Mouse (Mus musculus): ENCODE results near the gene Kank1. TPM values are rescaled to one million over a fixed set of nuclear protein-coding genes. Genes with fewer than 3 reads are reported as not detected.

Gene Kank1
- polyA plus RNA-seq, 1 experiment: not detected

DNA sequence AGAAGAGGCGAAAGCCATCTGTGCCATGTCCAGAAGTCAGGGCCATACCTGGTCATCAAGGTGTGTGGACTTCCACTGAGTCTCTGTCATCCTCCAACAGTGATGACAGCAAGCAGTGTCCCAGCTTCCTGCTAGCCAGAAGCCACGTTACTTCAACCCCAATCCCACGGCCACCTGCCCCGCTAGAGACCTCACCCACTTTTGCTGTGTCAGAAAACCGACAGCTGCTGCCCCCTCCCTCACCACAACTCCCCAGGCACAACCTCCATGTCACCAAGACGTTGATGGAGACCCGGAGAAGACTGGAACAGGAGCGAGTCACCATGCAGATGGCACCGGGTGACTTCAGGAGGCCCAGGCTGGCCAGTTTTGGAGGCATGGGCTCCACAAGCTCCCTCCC, 172.5 kb downstream of the Kank1 start:
- Histone ChIP-seq H3K4me1 (ENCODE audit: control insufficient read depth) (no peaks in the 10 kb centered on the region), H3K27me3 (ENCODE audit: control insufficient read depth) (peaks cover 21% of the 10 kb centered on the region), H3K9me3 (ENCODE audit: control insufficient read depth, low read length) (no peaks in the 10 kb centered on the region), H3K36me3 (ENCODE audit: control insufficient read depth) (peaks cover 7% of the 10 kb centered on the region; the same call in 1 of the 2 replicates), H3K4me3 (replicated peaks) (no peak overlapping the region)
- TF ChIP-seq GATA1 (IDR thresholded peaks at IDR 0.05; ENCODE audit: low read length) (no peak), TAL1 (IDR thresholded peaks at IDR 0.05; ENCODE audit: low read length) (no peak)

GRCm38 (mm10) chr19:25411353-25411752, 174.6 kb downstream of the Kank1 start:
- no peaks in the 10 kb centered on the region for H3K9me3 ChIP-seq (ENCODE audit: control insufficient read depth, low read length)

GRCm38 (mm10) chr19:25415448-25415847, 178.7 kb downstream of the Kank1 start:
- no peak for TF ChIP-seq GATA1 (IDR thresholded peaks at IDR 0.05; ENCODE audit: low read length)
- TF ChIP-seq TAL1 (IDR thresholded peaks at IDR 0.05; ENCODE audit: low read length): no peak
- peaks cover 7% of the 10 kb centered on the region; the same call in 1 of the 2 replicates for H3K36me3 ChIP-seq (ENCODE audit: control insufficient read depth)
- no peak overlapping the region for H3K4me3 ChIP-seq (replicated peaks)
- no peaks in the 10 kb centered on the region for H3K4me1 ChIP-seq (ENCODE audit: control insufficient read depth)
- no peaks in the 10 kb centered on the region for H3K27me3 ChIP-seq (ENCODE audit: control insufficient read depth)
- no peaks in the 10 kb centered on the region for H3K9me3 ChIP-seq (ENCODE audit: control insufficient read depth, low read length)

More at GRCm38 (mm10) chr19:25411353-25411752, 174.6 kb downstream of the Kank1 start:
- TF ChIP-seq GATA1 (IDR thresholded peaks at IDR 0.05; ENCODE audit: low read length): no peak
- TF ChIP-seq TAL1 (IDR thresholded peaks at IDR 0.05; ENCODE audit: low read length): no peak
- Histone ChIP-seq H3K36me3 (ENCODE audit: control insufficient read depth) (peaks cover 7% of the 10 kb centered on the region; the same call in 1 of the 2 replicates), H3K4me1 (ENCODE audit: control insufficient read depth) (no peaks in the 10 kb centered on the region), H3K27me3 (ENCODE audit: control insufficient read depth) (peaks cover 13% of the 10 kb centered on the region), H3K4me3 (replicated peaks) (no peak overlapping the region)

DNA sequence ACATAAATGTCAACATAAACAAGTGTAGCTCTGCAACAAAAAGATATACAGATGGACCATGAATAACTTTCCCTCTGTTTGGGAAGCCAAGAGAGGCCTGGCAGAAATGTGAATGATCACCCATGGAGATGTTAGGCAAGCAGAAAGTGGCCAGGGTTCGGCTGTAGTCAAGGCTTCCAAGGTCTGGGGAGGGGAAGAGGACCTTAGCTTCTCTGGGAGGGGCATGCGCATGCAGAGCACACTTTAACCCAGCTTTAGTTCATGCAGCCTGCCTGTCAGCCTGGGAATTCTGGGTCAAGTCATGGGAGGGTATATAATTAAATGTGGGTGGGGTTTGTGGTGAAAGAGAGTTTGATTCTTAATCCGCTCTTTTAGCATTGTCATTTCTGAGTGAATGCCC, 180.9 kb downstream of the Kank1 start:
- Histone ChIP-seq H3K4me3 (replicated peaks) (no peak overlapping the region), H3K4me1 (ENCODE audit: control insufficient read depth) (no peaks in the 10 kb centered on the region), H3K9me3 (ENCODE audit: control insufficient read depth, low read length) (no peaks in the 10 kb centered on the region), H3K27me3 (ENCODE audit: control insufficient read depth) (no peaks in the 10 kb centered on the region), H3K36me3 (ENCODE audit: control insufficient read depth) (no peaks in the 10 kb centered on the region; the same call in 1 of the 2 replicates)
- TF ChIP-seq GATA1 (IDR thresholded peaks at IDR 0.05; ENCODE audit: low read length): no peak
- no peak for TF ChIP-seq TAL1 (IDR thresholded peaks at IDR 0.05; ENCODE audit: low read length)

DNA sequence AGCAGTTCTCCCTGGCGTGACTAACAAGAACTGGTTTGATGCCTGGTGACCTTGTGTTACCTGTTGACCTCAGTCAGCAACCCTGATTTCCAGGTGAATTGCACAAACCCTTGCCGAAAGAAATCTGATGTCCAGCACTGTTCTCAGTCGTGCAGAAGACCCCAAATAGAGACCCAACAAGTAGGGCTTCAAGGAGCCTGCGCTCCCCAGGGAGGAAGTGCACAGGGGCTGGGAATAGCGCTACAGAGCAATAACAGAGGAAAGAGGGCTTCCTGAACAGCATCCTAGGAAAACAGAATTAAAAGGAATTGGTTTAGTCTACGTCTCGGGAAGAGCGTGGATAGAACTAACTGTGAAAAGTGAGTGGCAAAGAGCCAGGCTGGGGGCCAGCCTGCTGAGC, 183.2 kb downstream of the Kank1 start:
- no peak overlapping the region for H3K4me3 ChIP-seq (replicated peaks)
- no peaks in the 10 kb centered on the region for H3K4me1 ChIP-seq (ENCODE audit: control insufficient read depth)
- H3K27me3 ChIP-seq (ENCODE audit: control insufficient read depth): no peaks in the 10 kb centered on the region
- H3K9me3 ChIP-seq (ENCODE audit: control insufficient read depth, low read length): no peaks in the 10 kb centered on the region
- TF ChIP-seq GATA1 (IDR thresholded peaks at IDR 0.05; ENCODE audit: low read length): no peak
- no peak for TF ChIP-seq TAL1 (IDR thresholded peaks at IDR 0.05; ENCODE audit: low read length)
- H3K36me3 ChIP-seq (ENCODE audit: control insufficient read depth): peaks cover 2% of the 10 kb centered on the region; the same call in 1 of the 2 replicates

DNA sequence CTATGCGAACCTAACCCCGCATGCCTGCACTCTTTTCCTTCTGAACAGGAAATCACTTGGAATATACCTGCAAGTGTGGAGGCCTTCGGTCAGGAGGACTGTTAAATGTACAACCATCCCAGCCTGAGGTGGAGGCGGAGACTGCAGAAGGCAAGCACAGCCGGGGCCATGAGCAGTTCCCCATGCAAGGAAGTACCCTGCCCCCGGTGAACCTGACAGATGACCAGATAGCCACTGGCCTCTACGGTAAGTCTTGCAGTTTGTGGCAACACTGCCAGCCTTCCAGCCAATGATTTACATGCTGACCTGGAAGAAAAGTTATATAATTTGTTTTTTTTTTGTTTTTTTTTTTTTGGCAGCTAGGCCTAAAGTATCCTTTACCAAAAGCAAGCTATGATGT, 185.3 kb downstream of the Kank1 start:
- Histone ChIP-seq H3K9me3 (ENCODE audit: control insufficient read depth, low read length) (no peaks in the 10 kb centered on the region), H3K4me3 (replicated peaks) (no peak overlapping the region), H3K36me3 (ENCODE audit: control insufficient read depth) (peaks cover 6% of the 10 kb centered on the region; the same call in 1 of the 2 replicates), H3K4me1 (ENCODE audit: control insufficient read depth) (no peaks in the 10 kb centered on the region), H3K27me3 (ENCODE audit: control insufficient read depth) (no peaks in the 10 kb centered on the region)
- TF ChIP-seq TAL1 (IDR thresholded peaks at IDR 0.05; ENCODE audit: low read length) (no peak), GATA1 (IDR thresholded peaks at IDR 0.05; ENCODE audit: low read length) (no peak)

DNA sequence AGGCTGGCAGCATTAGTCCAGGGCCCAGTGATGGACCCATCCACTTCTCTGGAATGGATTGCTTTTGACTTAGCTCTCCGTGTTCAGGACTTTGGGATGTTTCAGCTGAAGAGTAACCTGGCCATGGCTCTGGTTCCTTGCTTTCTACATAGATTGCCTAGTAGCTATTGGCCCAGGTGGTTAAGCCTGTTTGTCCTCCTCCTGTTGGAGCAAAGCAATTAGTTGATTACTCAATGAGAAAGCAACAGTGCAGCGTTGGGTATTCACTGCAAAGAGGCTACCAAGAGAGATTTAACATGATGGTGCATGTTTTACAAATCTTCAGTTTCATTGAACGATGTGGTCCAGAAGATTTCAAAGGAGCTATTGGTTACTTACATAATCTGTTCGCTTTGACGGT, 186.6 kb downstream of the Kank1 start:
- H3K36me3 ChIP-seq (ENCODE audit: control insufficient read depth): peaks cover 7% of the 10 kb centered on the region; the same call in 1 of the 2 replicates
- no peak overlapping the region for H3K4me3 ChIP-seq (replicated peaks)
- no peaks in the 10 kb centered on the region for H3K4me1 ChIP-seq (ENCODE audit: control insufficient read depth)
- H3K9me3 ChIP-seq (ENCODE audit: control insufficient read depth, low read length): no peaks in the 10 kb centered on the region
- no peak for TF ChIP-seq TAL1 (IDR thresholded peaks at IDR 0.05; ENCODE audit: low read length)
- no peak for TF ChIP-seq GATA1 (IDR thresholded peaks at IDR 0.05; ENCODE audit: low read length)
- no peaks in the 10 kb centered on the region for H3K27me3 ChIP-seq (ENCODE audit: control insufficient read depth)

DNA sequence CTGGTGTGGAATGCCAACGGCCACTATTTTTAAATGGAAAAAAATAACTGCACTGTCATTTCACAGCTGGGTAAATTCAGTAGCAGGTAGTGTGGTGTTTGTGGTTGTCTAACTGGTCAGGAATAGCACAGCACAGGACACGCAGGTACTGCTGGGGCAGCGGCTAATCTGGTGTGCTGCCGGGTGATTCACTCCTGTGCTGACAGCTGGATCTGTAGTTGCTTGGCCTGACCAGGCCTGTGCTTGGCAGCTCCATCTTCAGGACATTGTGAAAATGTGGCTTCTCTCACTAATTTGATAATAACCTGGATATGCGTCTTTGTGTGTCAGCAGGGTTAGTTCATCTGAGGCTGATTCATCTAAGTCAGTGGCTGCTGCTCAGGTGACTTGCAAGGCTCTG, 189.7 kb downstream of the Kank1 start:
- H3K4me3 ChIP-seq (replicated peaks): no peak overlapping the region
- H3K36me3 ChIP-seq (ENCODE audit: control insufficient read depth): peaks cover 13% of the 10 kb centered on the region; the same call in 1 of the 2 replicates
- no peaks in the 10 kb centered on the region for H3K9me3 ChIP-seq (ENCODE audit: control insufficient read depth, low read length)

GRCm38 (mm10) chr19:25427886-25428285, 191.1 kb downstream of the Kank1 start:
- Histone ChIP-seq H3K4me3 (replicated peaks) (no peak overlapping the region), H3K36me3 (ENCODE audit: control insufficient read depth) (peaks cover 13% of the 10 kb centered on the region; the same call in 1 of the 2 replicates), H3K4me1 (ENCODE audit: control insufficient read depth) (peaks cover 3% of the 10 kb centered on the region), H3K27me3 (ENCODE audit: control insufficient read depth) (no peaks in the 10 kb centered on the region), H3K9me3 (ENCODE audit: control insufficient read depth, low read length) (no peaks in the 10 kb centered on the region)
- TF ChIP-seq GATA1 (IDR thresholded peaks at IDR 0.05; ENCODE audit: low read length): no peak
- TF ChIP-seq TAL1 (IDR thresholded peaks at IDR 0.05; ENCODE audit: low read length): no peak

More for the DNA sequence above, 189.7 kb downstream of the Kank1 start:
- Histone ChIP-seq H3K4me1 (ENCODE audit: control insufficient read depth) (peaks cover 3% of the 10 kb centered on the region), H3K27me3 (ENCODE audit: control insufficient read depth) (no peaks in the 10 kb centered on the region)
- TF ChIP-seq TAL1 (IDR thresholded peaks at IDR 0.05; ENCODE audit: low read length) (no peak), GATA1 (IDR thresholded peaks at IDR 0.05; ENCODE audit: low read length) (no peak)
